Mouse (Mus musculus) cerebellum, adult (tissue): ENCODE results near the gene Aqp7.
"Not testable (repeated sequence)": the region's sequence is repeated elsewhere in the genome, so short reads cannot be mapped to it uniquely, and the experiment has no call there.

Source experiments
- ATAC-seq: cut with Nextera tagmentation; 2 replicates; pipeline ENCODE4 v1.9.2; 2017; ENCODE audit warnings: mild to moderate bottlenecking, moderate library complexity, mixed read lengths; ENCODE audit not compliant: insufficient number of reproducible peaks, low FRiP score, low TSS enrichment

Gene Aqp7

DNA sequence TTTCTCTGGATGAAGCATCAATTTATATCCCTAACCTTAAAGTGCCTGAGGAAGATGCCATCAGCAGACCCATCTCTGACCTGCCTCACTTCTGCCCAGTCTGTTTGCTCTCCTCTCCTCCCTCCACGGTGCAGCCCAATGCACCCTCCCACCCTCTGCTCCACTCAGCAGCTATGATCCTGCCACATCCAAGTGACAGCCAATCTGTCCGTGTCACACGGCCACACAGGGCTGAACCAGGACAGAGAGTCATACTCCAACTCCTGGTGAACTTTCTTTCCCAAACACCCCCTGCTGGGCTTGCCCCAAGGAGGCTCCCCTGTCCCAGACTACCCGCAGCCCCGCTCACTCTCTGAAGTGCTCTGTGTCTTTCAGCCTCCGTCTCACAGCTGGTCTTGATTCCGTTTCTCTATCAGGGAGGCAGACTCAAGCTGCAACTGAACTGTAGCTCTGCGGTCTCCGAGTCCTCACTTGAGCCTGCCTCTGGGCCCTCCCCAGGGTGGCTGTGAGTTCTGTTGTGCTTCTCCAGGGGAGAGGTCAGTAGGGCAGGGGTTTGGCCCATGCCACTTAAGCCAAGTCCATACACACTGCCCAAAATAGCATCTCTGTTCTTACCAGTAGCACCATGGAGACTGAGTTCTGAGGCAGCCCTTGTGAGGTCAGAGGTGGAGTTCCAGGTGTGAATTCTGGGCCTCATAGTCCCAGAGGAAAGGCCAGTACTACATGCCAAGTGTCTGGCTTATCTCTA is at the start of gene Aqp7:
Gene Aqp7, minus strand, starts transcription at position 616 of the 748 bp plus-strand sequence.
- ATAC-seq = no peak

DNA sequence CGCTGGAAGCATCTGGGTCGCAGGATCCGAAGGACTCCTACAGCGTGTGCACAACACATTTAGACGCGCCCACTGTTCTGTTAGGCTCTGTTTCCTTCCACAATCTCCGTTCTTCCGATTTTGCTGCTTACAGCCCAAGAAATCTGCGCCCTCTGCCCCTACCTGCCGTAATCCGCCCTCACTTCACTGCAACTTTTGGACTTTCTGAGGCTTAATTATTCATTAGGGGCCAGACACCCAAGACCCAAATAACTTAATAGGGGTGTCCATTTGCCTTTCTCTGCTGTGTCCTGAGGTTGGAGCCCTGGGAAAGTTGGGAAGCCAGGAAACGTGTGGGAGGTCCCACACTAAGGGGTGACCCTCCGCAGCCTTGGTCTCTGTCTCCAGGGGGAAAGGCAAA is 49.4 kb upstream of the Aqp7 start:
- no peak for ATAC-seq

- no peak for ATAC-seq
Measured at GRCm38 (mm10) chr4:41096794-41097193, 48.9 kb upstream of the Aqp7 start.

- ATAC-seq = no peak
Measured at GRCm38 (mm10) chr4:41096169-41096568, 48.2 kb upstream of the Aqp7 start.

GRCm38 (mm10) chr4:41094361-41094760 is 46.4 kb upstream of the Aqp7 start:
- ATAC-seq = no peak

DNA sequence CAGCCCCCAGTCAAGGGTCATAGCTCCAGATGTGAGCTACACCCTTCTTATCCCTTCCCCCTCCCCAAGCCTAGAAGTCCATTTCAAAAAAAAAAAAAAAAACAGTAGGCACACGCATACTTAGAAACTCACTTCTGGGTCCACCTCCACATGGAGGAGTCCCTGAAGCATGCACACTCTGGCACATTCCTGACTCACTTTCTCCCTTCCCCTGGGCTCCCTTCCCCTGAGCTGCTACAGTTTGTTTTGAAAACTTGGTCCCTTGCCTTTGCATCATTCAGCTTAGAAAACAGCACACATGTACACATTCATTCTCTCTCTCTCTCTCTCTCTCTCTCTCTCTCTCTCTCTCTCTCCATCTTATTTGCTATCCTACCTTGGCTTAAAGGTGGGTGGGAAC is 45.0 kb upstream of the Aqp7 start:
- ATAC-seq = no peak

GRCm38 (mm10) chr4:41091391-41091790 is 43.5 kb upstream of the Aqp7 start:
- no peak for ATAC-seq

GRCm38 (mm10) chr4:41089705-41090104 is 41.8 kb upstream of the Aqp7 start:
- ATAC-seq = no peak

GRCm38 (mm10) chr4:41089189-41089588 is 41.2 kb upstream of the Aqp7 start:
- ATAC-seq = no peak

DNA sequence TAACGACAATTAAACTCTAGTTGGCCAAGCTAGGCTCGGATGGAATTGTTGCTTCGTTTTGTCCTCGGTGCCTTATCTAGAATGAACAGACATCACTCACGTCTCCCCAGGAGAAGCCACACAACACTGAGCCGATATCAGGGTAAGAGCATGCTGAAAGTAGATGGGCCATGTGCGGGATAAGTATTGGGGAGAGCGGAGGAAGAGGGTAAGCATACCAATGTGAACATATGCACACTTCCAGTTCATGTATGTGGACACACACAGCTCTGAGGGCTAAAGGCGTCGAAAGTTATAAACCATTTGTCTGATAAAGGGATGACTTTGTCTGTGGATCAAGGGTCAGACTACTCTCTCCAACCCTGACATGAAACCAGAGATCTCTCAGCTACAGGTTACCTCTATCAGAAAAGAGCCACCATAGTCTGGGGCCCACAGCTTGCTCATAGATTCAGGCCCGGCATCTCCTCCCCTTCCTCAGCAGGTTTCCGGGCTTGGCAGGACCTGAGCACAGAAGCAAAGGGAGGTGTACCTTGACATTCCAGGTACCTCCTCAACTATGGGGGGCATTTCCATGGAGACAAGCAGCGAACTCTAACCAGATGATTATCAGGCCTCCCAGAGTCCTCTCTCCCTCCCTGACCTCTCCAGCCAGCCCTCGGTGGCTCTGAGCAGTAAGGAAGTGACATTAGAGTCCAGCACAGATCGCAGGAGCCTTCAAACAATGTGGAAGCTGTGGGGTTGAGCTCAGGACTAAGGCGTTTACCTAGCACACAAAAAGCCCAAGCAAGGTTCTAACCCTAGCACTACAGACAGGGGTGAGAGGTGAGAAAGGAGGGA is 39.7 kb upstream of the Aqp7 start:
- ATAC-seq = no peak

DNA sequence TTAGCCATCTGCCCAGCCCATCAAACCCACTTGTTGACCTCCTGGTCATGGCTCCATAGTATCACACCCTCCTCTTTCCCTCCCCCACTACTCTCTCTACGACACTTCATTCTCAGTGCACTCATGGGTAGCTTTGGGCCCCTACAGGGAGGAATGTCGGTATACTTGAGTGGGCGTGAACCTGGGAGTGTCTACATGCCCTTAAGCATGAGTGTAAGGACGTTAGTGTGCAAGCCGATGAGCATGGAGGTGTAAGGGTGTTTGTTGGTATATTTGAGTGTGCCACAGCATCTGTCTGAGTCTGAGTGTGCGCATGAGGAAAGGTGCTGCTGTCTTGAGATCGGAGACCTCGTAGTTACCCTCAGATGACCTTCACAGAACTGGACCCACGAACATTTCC is 39.0 kb upstream of the Aqp7 start:
- no peak for ATAC-seq

- no peak for ATAC-seq
Measured at GRCm38 (mm10) chr4:41084819-41085218, 36.9 kb upstream of the Aqp7 start.

DNA sequence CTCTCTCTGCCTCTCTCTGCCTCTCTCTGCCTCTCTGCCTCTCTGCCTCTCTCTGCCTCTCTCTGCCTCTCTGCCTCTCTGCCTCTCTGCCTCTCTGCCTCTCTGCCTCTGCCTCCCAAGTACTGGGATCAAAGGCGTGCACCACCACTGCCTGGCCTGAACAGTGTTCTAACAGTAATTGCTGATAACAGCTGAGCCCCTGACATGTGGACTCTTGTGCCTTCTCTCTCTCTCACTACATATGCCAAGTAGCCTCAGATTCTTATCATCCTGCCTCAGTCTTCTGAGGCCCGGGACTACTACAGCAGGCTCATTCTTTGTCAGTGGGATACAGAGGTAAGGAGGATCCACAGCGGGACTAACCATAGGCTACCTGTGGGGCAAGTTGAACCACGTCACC is 34.9 kb upstream of the Aqp7 start:
- ATAC-seq = not testable (repeated sequence)

DNA sequence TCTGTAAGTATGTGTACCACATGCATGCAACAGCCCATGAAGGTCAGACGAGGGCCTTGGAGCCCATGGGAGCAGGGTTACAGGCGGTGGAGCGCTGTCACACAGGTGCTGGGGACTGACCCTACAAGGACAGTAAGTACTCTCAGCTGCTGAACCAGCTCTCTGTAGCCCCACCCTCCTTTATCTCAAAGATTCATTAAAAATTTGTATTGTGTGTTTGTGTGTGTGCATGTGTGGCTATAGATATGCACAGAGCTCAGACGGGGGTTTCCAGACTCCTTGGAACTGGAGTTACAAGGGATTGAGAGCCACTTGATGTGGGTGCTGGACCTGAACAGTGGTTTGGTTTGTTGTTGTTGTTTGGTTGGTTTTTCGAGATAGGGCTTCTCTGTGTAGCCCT is 33.8 kb upstream of the Aqp7 start:
- ATAC-seq = no peak

DNA sequence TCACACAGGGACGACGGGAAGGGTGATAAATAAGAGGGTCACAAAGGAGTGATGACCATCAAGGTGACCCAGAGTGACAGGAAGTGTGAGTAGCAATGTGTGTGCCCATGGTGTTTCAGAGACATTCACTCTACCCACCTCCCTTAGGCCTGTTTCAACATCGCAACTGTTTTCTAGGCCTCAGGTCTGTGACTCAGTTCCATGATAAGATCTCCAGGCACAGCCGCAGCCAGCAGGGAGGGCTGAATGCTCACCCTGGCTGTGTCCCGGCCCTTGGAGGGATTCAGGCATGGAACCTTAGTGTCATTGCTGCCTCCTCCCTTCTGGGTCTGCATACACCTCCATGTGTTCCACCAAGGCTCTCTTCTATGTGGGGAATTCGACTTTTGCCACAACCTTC is 30.8 kb upstream of the Aqp7 start:
- no peak for ATAC-seq

- no peak for ATAC-seq
Measured at GRCm38 (mm10) chr4:41074461-41074860, 26.5 kb upstream of the Aqp7 start.

DNA sequence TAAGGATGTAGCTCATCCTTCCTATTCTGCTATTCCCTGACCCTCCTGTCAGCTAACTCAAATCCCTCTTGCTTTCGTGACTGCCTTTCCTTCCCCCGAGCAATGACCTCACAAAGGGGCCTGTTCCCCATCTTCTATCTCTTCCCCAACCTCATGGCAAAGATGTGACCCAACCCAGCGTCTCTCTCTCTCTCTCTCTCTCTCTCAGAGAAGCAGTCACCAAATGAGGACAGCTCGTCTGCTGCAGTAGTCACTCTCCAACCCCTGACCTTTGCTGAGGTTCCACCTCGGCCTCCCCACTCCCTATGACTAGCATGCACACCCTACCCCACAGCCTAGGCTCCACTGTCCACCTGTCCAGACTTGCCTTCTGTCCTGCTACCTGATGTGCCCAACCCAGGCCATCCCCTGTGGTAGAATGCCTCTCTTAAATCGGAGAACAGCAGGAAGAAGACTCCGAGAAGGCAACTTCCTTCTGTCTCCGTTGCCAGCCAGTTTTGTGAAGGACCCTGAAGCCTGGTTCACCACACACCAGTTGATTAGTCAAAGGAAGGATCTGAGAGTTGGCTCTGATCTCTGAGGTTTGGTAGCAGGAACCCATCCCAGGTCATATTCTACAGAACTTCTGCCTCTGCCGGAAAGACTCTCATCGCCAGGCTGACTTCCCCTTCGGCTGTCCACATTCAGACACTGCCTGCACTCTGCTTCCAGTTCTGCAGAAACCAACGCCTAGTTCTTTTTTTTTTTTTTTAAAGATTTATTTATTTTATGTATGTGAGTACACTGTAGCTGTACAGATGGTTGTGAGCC is 25.3 kb upstream of the Aqp7 start:
- no peak for ATAC-seq

DNA sequence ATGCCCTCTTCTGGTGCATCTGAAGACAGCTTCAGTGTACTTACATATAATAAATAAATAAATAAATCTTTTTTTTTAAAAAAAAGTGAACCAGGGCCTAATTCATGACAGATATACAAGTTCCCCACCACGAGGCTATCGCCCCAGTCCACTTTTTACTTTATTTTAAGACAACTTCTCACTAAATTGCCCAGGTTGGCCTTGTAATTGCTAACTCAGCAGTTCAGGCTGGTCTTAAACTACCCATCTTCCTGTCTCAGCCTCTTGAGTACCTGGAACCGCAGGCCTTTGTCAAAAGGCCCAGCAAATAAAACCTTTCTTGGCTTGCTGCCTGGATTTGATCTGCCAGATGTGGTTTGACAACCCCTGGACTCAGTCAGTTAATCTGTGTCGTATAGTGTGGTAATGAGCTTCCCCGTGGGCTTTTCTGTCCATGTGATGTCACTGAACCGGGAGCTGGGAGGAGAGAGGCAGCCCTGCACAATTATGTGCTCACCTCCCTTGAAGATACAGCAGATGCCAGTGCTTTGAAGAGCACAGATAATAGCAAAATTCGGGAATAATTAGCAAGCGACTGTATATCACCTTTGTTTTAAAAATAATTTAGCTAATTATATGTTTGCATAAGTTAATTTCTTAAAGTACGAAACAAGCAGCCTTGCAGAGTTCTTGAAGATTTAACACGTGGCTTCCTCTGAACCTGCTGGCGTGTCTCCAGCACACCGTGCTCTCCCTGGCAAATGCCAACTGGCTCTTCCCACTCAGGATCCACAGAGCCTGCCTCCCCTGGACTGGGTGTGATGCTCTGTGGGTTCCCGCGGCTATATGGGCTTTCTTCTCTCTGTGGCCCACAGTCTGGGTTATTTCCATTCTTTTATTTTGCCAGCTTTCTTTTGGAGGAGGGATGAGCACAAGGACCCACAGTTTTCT is 23.8 kb upstream of the Aqp7 start:
- no peak for ATAC-seq

GRCm38 (mm10) chr4:41065196-41065595 is 17.3 kb upstream of the Aqp7 start:
- ATAC-seq = no peak
